24 mouse cellular contexts compared by ENCODE assay signal in the genomic region with DNA sequence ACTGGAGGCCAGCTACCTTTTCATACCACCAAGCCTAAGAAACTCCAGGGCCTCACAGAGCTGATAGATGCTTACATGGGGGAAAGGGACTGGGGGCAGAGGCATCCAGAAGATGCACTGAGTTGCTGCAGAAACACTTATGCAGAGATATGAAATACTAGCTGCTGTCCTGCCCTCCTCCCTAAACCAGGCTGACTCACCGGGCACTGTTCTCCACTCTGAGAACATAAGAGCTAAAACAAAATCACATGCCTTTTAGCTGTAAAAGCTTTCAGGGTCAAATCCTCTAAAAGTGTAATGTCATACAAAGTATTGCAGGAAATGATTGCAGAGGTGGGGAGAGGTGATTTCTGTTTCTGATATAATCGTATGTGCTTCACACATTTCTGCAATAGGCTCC. TPM values are rescaled to one million over a fixed set of nuclear protein-coding genes. Genes with fewer than 3 reads are reported as not detected.
DNase-seq lines count a peak whose midpoint lies in the region; ATAC-seq and TF ChIP-seq lines count a peak whose summit lies in the region.
"Had no signal": no experiment of that assay in that cellular context is flagged by ENCODE, and none has a peak within 500 bp of the region (broad histone marks: within the 10 kb centered on the region; RNA-seq: fewer than 3 reads in every experiment).

No protein-coding gene starts in this region.

- ATAC-seq in neural tube, embryonic 13.5 days (ENCODE audit: low read depth): no peak
- ATAC-seq in liver, embryonic 11.5 days (replicated peaks; ENCODE audit: low FRiP score): no peak
- ATAC-seq: forebrain, embryonic 13.5 days; inflammation-experienced regulatory T-cells, adult 6 months; midbrain, embryonic 16.5 days; Patski had no signal

- H3K4me1 ChIP-seq in neural tube, embryonic 13.5 days (replicated peaks): no peaks in the 10 kb centered on the region
- H3K4me1 ChIP-seq in liver, embryonic 11.5 days (replicated peaks; ENCODE audit: control insufficient read depth, insufficient read depth, low read length): peaks cover 7% of the 10 kb centered on the region
- H3K4me1 ChIP-seq: embryonic facial prominence, embryonic 10.5 days; forebrain, embryonic 13.5 days; limb, embryonic 15.5 days had no signal

- H3K27me3 ChIP-seq in neural tube, embryonic 13.5 days: no peaks in the 10 kb centered on the region
- no peaks in the 10 kb centered on the region for H3K27me3 ChIP-seq in liver, embryonic 11.5 days (replicated peaks; ENCODE audit: control insufficient read depth, insufficient read depth, low read length)
- H3K27me3 ChIP-seq: forebrain, embryonic 13.5 days; hindbrain, embryonic 13.5 days; limb, embryonic 15.5 days; Patski had no signal

- intact Hi-C loops in gastrocnemius, adult 2 months (cut with DNase I): no loop called here
- intact Hi-C loops in gastrocnemius, postnatal 14 days (cut with DNase I; ENCODE audit: low total_unique reads): no loop called here

- no peak overlapping the region for H3K4me3 ChIP-seq in gastrocnemius, adult 2 months
- no peak overlapping the region for H3K4me3 ChIP-seq in neural tube, embryonic 13.5 days
- no peak overlapping the region for H3K4me3 ChIP-seq in liver, embryonic 11.5 days (ENCODE audit: low read depth, low read length)
- H3K4me3 ChIP-seq: embryonic facial prominence, embryonic 10.5 days; forebrain, embryonic 13.5 days; heart, embryonic 10.5 days; hindbrain, embryonic 13.5 days; limb, embryonic 15.5 days had no signal

- no peak overlapping the region for H3K4me2 ChIP-seq in neural tube, embryonic 13.5 days
- no peak overlapping the region for H3K4me2 ChIP-seq in liver, embryonic 11.5 days
- H3K4me2 ChIP-seq: forebrain, embryonic 13.5 days; hindbrain, embryonic 13.5 days; limb, embryonic 15.5 days had no signal

- no peaks in the 10 kb centered on the region for H3K9me3 ChIP-seq in neural tube, embryonic 13.5 days
- no peaks in the 10 kb centered on the region for H3K9me3 ChIP-seq in liver, embryonic 11.5 days (ENCODE audit: control insufficient read depth, low read length)
- H3K9me3 ChIP-seq: embryonic facial prominence, embryonic 10.5 days; forebrain, embryonic 13.5 days; heart, embryonic 10.5 days; hindbrain, embryonic 13.5 days; limb, embryonic 15.5 days had no signal

- DNase-seq in gastrocnemius, adult 2 months: no peak
- no peak for DNase-seq in gastrocnemius, postnatal 14 days
- no peak for DNase-seq in neural tube, embryonic 10.5 days (ENCODE audit: extremely low spot score, low spot score)
- peak; percentile 69 to 70 for DNase-seq in adrenal gland, postnatal 36 days
- no peak for DNase-seq in embryo, embryonic 10 days (ENCODE audit: low spot score)
- DNase-seq in layer of hippocampus, postnatal 25 days (ENCODE audit: extremely low spot score in 1 of 2, low spot score in 1 of 2): no peak
- no peak for DNase-seq in liver, embryonic 11.5 days (ENCODE audit: low spot score)
- DNase-seq: cerebellum, adult 18-20 months; cerebellum, postnatal 36 days; heart, postnatal 14 days; kidney, postnatal 10 days; layer of hippocampus, postnatal 36 days; lung, postnatal 10 days; right cerebral cortex, adult 18-20 months; thymus, postnatal 14 days had no signal

- 0 out of 2 replicates have a peak overlapping the region, but pooled peaks have one; percentile 22 for H3K9ac ChIP-seq in neural tube, embryonic 13.5 days
- H3K9ac ChIP-seq in liver, embryonic 11.5 days (ENCODE audit: low read depth, low read length): no peak overlapping the region
- H3K9ac ChIP-seq: forebrain, embryonic 13.5 days; hindbrain, embryonic 13.5 days; limb, embryonic 15.5 days had no signal

- peak overlapping the region; percentile 44 for H3K27ac ChIP-seq in gastrocnemius, adult 2 months
- no peak overlapping the region for H3K27ac ChIP-seq in neural tube, embryonic 13.5 days (replicated peaks)
- no peak overlapping the region for H3K27ac ChIP-seq in liver, embryonic 11.5 days (ENCODE audit: low read depth, low read length)
- H3K27ac ChIP-seq: embryonic facial prominence, embryonic 10.5 days; forebrain, embryonic 13.5 days; heart, embryonic 10.5 days; hindbrain, embryonic 13.5 days; limb, embryonic 15.5 days had no signal

- 93% methylated on average over 2 of the region's 2 CpGs for WGBS in neural tube, embryonic 13.5 days
- WGBS in liver, embryonic 11.5 days: 78% methylated on average over 2 of the region's 2 CpGs

- peaks cover 25% of the 10 kb centered on the region for H3K36me3 ChIP-seq in neural tube, embryonic 13.5 days
- peaks cover 2% of the 10 kb centered on the region; the same call in 1 of the 2 replicates for H3K36me3 ChIP-seq in liver, embryonic 11.5 days (ENCODE audit: control insufficient read depth, insufficient read depth, low read length)

- no peak for TF ChIP-seq CTCF in gastrocnemius, adult 2 months (IDR thresholded peaks at IDR 0.05)

RNA-seq across cellular contexts. Expression of a gene that starts 11.0 kb away (rescaled TPM):
- total RNA-seq in gastrocnemius, adult 2 months (2021): 10 to 100 TPM; 54.4 to 66.0 TPM
- total RNA-seq in gastrocnemius, postnatal 14 days (2021): 10 to 100 TPM; 42.6 to 43.0 TPM
- polyA plus RNA-seq in neural tube, embryonic 13.5 days (2015; fragmentation: Nextera tagmentation; extraction: Ambion mirVana): 120 and 123 TPM in 2 replicates
- total RNA-seq in adrenal gland, postnatal 36 days (2021): 10 to 100 TPM; 59.4 to 78.0 TPM
- total RNA-seq in layer of hippocampus, postnatal 25 days (2021): 100 to 1,000 TPM; 168 to 224 TPM
- 43.6 and 48.2 TPM in 2 replicates for polyA plus RNA-seq in liver, embryonic 11.5 days (2014; fragmentation: Nextera tagmentation; extraction: Ambion mirVana)

Comparison
In these comparisons a context has a peak if more than half of its experiments do, and no peak if none do; other contexts are left out.
1. DNase-seq: peak in adrenal gland, postnatal 36 days (2 of 2); none in gastrocnemius, adult 2 months (single experiment), gastrocnemius, postnatal 14 days (single experiment), neural tube, embryonic 10.5 days (single experiment), embryo, embryonic 10 days (single experiment), layer of hippocampus, postnatal 25 days (0 of 2) and liver, embryonic 11.5 days (single experiment).